Mouse (Mus musculus): ENCODE measurements around the gene Tmem239.

- TF ChIP-seq POLR2A (IDR thresholded peaks at IDR 0.05; ENCODE audit: borderline replicate concordance, low read depth, low read length) (no peak), CTCF (IDR thresholded peaks at IDR 0.05; ENCODE audit: low read depth, low read length) (no peak)
Measured at GRCm38 (mm10) chr2:130450434-130450796, 44.1 kb downstream of the Tmem239 start.
